Mouse (Mus musculus) CH12.LX (cell line): ENCODE data around the gene Ccdc24.

ENCODE experiments used
- CTCF ChIP-seq, 2 experiments: IDR thresholded peaks in 1 of 2; conservative IDR thresholded peaks in 1 of 2; 2 replicates each; pipeline ENCODE4 v1.5.1; 2011 to 2012; ENCODE audit warnings: low read depth in 2 of 2, low read length in 2 of 2, improper control_type of control experiment in 1 of 2, inconsistent platforms in 1 of 2, mild to moderate bottlenecking in 1 of 2, moderate library complexity in 1 of 2
- USF1 ChIP-seq: IDR thresholded peaks from 2 replicates; pipeline ENCODE4 v1.6.1; 2014; ENCODE audit warnings: low read depth, mild to moderate bottlenecking, inconsistent platforms, low read length, improper control_type of control experiment

GRCm38 (mm10) chr4:117884146-117884545 is 11.8 kb upstream of the Ccdc24 start:
- TF ChIP-seq USF1 (no peak), CTCF (conservative IDR thresholded peaks at IDR 0.05 in 1 of 2, IDR thresholded peaks at IDR 0.05 in 1 of 2; ENCODE audit: low read depth in 2 of 2, low read length in 2 of 2) (no peak)
